Mouse (Mus musculus) megakaryocyte, embryonic 14.5 days (primary cell): ENCODE data around the gene Sel1l3. TPM values are rescaled to one million over a fixed set of nuclear protein-coding genes. Genes with fewer than 3 reads are reported as not detected.

Experiments
- H3K27me3 ChIP-seq: replicated peaks from 2 replicates; pipeline ENCODE3; 2012; ENCODE audit warnings: inconsistent platforms
- H3K36me3 ChIP-seq: replicated peaks from 2 replicates; pipeline ENCODE3; 2012; ENCODE audit warnings: low read length, inconsistent platforms, mixed read lengths
- H3K4me1 ChIP-seq: 2 replicates; pipeline ENCODE4 v1.6.1; 2012; ENCODE audit warnings: inconsistent platforms
- H3K4me3 ChIP-seq: replicated peaks from 2 replicates; pipeline ENCODE3; 2012; ENCODE audit warnings: moderate library complexity, mild to moderate bottlenecking, inconsistent platforms
- H3K9me3 ChIP-seq: 2 replicates; pipeline ENCODE4 v1.6.1; 2012; ENCODE audit warnings: inconsistent platforms
- FLI1 ChIP-seq: IDR thresholded peaks from 2 replicates; pipeline ENCODE4 v1.6.1; 2012; ENCODE audit warnings: low read length, inconsistent platforms, mixed read lengths
- GATA1 ChIP-seq: IDR thresholded peaks from 3 replicates; pipeline ENCODE4 v1.6.1; 2012; ENCODE audit warnings: mixed read lengths, low read length, inconsistent platforms, borderline replicate concordance
- polyA plus RNA-seq: library from polyadenylated mRNA; stranded (reverse); fragments of >175 nt; gene quantifications from 2 replicates; pipeline ENCODE4 v1.2.3, GENCODE M21; 2012; ENCODE audit warnings: low replicate concordance; ENCODE audit not compliant: insufficient read depth

Sel1l3 gene
- polyA plus RNA-seq, 1 experiment, result 0.08 TPM

DNA sequence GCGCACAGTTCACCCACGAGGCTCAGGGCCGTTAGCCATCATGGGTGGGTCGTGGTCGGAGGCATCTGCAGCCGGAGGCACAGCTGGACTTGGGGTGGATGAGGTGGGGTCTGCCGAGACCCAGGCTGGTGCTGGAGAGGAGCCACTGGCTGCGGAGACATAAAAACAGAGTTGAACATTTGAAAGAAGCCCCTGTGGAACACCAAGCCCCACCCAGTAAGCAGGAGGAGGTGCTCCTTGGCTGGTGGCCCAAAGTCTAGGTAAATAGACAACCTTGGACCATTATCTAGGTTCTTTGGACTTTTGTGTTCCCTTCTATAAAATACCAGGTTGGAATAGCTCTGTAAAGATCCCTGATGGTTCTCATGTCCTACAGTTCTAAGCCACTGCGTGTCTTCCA, 105.7 kb downstream of the Sel1l3 start:
- H3K36me3 ChIP-seq, result no peaks in the 10 kb centered on the region

DNA sequence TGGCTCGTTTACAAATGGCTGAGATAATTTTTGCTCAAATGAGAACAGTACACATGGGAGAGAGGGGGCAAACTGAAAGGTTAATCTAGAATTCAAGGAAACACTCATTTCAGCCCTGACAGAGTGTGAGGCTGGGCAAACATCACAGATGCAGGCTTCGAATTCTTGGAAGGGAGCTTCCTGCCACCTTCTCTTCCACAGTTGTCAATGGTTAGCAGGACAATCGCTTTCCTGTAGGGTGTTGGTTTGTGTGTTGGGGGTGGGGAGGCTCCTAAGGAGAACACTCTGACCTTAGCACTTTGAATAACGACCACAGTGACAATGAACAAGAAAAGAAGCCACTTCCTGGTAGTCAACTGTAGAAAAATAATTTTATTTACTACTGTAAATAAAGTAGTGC, 107.0 kb downstream of the Sel1l3 start:
- Histone ChIP-seq H3K36me3 (no peaks in the 10 kb centered on the region), H3K4me1 (no peaks in the 10 kb centered on the region), H3K4me3 (no peak overlapping the region), H3K27me3 (no peaks in the 10 kb centered on the region), H3K9me3 (no peaks in the 10 kb centered on the region)
- TF ChIP-seq GATA1 (no peak), FLI1 (no peak)

More for the DNA sequence above, 105.7 kb downstream of the Sel1l3 start:
- Histone ChIP-seq H3K4me1 (no peaks in the 10 kb centered on the region), H3K27me3 (no peaks in the 10 kb centered on the region), H3K9me3 (peaks cover 7% of the 10 kb centered on the region), H3K4me3 (no peak overlapping the region)
- TF ChIP-seq GATA1 (no peak), FLI1 (no peak)

DNA sequence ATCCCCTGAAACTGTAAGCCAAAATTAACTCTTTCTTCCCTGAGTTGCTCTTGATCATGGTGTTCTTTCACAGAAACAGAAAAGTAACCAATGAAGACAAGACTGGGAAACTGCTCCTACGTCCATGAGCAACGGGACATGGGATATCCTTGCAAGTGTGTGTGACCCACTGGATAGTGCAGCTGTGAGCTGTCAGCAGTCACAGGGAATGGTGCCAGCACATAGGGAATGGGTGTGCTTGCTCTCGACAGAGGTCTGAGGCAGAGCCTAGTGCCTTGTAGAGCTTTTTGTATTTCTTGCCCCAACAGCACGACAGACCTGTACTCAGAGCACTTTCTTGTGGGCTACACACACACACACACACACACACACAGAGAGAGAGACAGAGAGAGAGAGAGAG, 107.6 kb downstream of the Sel1l3 start:
- TF ChIP-seq GATA1, result no peak
- TF ChIP-seq FLI1, result no peak
- Histone ChIP-seq H3K9me3 (no peaks in the 10 kb centered on the region), H3K27me3 (no peaks in the 10 kb centered on the region)

DNA sequence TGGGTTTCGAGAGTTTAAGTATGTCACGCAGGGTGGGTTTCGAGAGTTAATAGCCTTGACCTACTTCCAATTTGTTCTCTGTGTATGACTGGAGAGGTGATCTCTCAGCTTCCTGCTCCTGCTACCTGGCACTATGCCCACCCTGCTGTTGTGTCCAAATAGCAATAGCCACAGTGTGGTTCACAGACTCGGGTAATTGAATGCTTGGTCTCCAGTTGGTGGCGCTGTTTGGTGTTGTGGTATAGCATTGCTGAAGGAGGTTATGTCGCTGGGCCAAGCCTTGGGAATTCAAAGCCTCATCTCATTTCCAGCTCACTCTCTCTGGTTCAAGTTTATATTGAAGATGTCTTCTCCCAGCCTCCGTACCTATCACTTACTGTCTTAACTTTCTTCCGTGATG, 108.0 kb downstream of the Sel1l3 start:
- Histone ChIP-seq H3K4me3 (no peak overlapping the region), H3K9me3 (no peaks in the 10 kb centered on the region), H3K27me3 (no peaks in the 10 kb centered on the region), H3K36me3 (no peaks in the 10 kb centered on the region), H3K4me1 (no peaks in the 10 kb centered on the region)
- no peak for TF ChIP-seq FLI1
- TF ChIP-seq GATA1, result no peak

More for the DNA sequence above, 107.6 kb downstream of the Sel1l3 start:
- Histone ChIP-seq H3K4me3 (no peak overlapping the region), H3K36me3 (no peaks in the 10 kb centered on the region), H3K4me1 (no peaks in the 10 kb centered on the region)

DNA sequence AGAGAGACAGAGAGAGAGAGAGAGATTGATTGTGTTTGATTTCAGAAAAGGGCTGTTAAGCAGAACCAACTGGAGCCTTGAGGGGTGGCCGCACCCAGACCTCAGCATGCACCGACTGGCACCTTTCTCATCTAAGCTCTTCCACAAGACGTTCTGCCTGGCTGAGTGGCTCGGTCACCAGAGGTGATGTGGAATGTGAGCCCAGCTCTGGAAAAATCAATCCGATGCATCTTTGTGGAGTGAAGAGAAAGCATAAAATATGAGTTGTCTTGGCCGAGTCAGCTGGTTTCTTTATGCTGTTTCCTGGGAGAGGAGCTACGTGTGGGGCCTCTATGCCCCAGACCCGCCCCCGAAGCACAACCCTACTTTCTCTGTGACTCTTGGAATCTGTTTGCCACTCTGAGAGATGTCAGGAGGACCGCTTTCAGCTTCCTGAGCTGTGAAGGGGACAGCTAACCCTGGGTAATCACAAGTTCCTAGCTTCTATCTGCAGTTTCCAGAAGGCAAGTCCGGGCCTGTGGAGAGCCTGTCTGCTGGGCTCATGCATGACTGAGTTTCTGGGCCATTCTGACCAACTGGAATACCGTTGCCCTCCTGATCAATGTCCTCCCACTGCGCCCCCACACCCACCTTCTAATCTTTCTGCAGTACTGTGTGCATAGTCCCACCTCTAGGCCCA, 109.4 kb downstream of the Sel1l3 start:
- H3K27me3 ChIP-seq, result no peaks in the 10 kb centered on the region
- H3K4me3 ChIP-seq, result no peak overlapping the region
- H3K9me3 ChIP-seq, result no peaks in the 10 kb centered on the region
- TF ChIP-seq FLI1 (no peak), GATA1 (no peak)
- no peaks in the 10 kb centered on the region for H3K36me3 ChIP-seq
- H3K4me1 ChIP-seq, result no peaks in the 10 kb centered on the region

DNA sequence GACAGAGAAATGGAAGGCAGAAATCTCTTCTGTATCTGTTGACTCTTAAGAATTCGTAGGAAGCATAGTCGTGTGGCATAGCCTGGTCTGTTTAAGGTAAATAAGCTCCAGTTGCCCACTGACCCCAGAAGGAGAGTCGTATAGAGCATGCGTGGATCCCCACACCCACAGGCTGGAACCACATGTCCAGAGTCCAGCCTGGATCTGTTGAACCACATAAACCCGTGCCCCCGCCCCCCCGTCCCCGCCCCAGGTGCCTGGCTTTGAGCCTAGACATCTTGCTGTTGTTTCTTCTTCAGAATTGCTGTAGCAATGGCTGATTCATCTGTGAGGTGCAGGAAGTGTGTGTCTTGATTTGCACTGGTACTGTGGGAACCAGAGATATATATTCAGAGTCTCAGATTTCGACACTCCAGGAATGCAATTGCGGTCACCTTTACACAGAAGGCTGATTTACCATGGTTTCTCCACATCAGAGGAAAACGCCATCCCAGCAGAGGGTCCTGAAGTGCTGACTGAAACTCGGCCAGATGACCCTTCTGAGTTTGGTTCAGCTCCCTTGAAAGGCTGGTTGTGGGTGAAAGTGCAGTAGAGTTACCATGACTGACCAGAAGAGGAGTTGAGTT, 111.8 kb downstream of the Sel1l3 start:
- H3K9me3 ChIP-seq, result no peaks in the 10 kb centered on the region
- H3K4me3 ChIP-seq, result no peak overlapping the region
- H3K4me1 ChIP-seq, result no peaks in the 10 kb centered on the region
- H3K36me3 ChIP-seq, result no peaks in the 10 kb centered on the region
- no peak for TF ChIP-seq GATA1
- TF ChIP-seq FLI1, result no peak
- no peaks in the 10 kb centered on the region for H3K27me3 ChIP-seq

DNA sequence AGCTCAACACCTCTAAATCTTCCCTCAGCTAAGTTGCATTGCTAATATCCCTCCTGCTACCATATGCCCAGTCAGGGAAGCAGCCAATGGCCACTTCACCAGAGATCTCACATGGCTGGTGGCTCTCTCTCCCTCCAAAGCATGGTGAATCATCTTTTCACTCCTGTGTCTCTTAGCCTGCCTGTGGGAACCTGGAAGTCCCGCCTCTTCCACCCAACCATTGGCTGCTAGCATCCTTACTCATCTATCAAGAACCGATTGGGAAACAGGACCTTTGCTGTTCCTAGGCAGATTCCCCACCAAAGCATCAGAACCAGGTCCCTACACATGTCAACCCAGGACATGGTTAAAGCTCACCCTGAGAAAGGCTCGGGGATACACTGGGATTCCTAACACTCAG, 122.4 kb downstream of the Sel1l3 start:
- TF ChIP-seq GATA1, result no peak
- TF ChIP-seq FLI1, result no peak
- no peak overlapping the region for H3K4me3 ChIP-seq
- H3K4me1 ChIP-seq, result no peaks in the 10 kb centered on the region
- H3K36me3 ChIP-seq, result no peaks in the 10 kb centered on the region
- no peaks in the 10 kb centered on the region for H3K27me3 ChIP-seq
- no peaks in the 10 kb centered on the region for H3K9me3 ChIP-seq

DNA sequence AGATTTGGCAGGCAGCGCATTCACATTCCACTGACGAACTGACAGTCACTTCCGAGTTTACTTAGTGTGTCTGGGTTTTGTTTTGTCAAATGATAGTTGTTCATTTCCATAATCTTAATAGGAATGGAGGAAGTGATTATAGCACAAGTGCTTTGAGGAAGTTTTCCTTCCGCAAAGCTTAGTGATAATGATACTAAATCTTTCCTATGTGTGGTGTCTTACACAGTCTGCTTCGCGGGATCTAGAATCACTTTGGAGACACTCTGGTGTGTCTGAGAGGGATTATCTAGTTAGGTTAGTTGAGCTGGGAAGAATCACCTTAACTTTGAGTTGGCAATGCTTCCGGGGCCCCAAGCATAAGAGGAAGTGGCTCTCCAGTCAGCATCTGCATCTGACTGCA, 126.3 kb downstream of the Sel1l3 start:
- H3K9me3 ChIP-seq, result 0 out of 2 replicates have a peak, but pooled peaks cover 4% of the 10 kb centered on the region
- no peaks in the 10 kb centered on the region for H3K27me3 ChIP-seq
- TF ChIP-seq GATA1 (no peak), FLI1 (no peak)
- no peak overlapping the region for H3K4me3 ChIP-seq
- no peaks in the 10 kb centered on the region for H3K36me3 ChIP-seq
- H3K4me1 ChIP-seq, result no peaks in the 10 kb centered on the region

DNA sequence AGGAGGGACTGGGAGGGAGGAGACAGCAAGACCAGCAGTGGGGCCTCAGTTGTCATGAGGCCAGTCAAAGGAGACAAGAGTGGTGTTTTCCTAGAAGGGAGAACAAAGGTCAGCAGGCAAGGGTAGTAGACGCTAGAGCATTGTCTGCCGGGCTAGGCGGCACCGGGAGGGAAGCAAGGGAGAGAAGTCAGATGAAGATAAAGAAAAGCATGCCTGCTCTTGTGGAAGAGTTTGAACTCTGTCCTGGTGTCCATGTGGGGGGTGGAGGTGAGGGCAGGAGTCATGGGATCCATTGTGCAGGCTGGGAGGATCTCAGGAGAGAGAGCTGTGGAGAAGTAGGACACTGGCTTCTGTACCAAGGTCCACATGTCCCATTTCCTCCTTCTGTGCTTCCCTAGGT, 135.3 kb downstream of the Sel1l3 start:
- Histone ChIP-seq H3K4me3 (no peak overlapping the region), H3K36me3 (no peaks in the 10 kb centered on the region), H3K27me3 (no peaks in the 10 kb centered on the region), H3K4me1 (no peaks in the 10 kb centered on the region), H3K9me3 (no peaks in the 10 kb centered on the region)
- TF ChIP-seq FLI1 (no peak), GATA1 (no peak)

DNA sequence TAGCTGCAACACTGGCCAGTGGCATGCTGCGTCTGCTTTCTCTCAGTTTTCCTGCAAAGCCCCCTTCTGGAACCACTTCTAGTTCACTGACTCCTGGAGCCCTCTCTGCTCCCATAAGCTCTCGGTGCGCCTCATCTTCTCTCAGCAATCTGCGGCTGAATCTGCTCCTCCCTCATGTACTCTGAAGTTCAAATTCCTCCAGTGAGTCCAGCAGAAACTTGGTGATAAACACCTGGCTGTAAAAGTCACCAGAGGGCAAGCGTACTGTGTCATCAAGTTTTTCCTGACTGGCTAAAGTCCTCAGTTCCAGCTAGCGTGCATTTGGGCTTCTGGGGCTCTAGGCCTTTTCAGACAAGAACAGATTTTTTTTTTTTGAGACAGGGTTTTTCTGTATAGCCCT, 139.2 kb downstream of the Sel1l3 start:
- Histone ChIP-seq H3K36me3 (no peaks in the 10 kb centered on the region), H3K4me3 (no peak overlapping the region), H3K27me3 (no peaks in the 10 kb centered on the region), H3K4me1 (no peaks in the 10 kb centered on the region), H3K9me3 (no peaks in the 10 kb centered on the region)
- TF ChIP-seq GATA1, result no peak
- no peak for TF ChIP-seq FLI1

DNA sequence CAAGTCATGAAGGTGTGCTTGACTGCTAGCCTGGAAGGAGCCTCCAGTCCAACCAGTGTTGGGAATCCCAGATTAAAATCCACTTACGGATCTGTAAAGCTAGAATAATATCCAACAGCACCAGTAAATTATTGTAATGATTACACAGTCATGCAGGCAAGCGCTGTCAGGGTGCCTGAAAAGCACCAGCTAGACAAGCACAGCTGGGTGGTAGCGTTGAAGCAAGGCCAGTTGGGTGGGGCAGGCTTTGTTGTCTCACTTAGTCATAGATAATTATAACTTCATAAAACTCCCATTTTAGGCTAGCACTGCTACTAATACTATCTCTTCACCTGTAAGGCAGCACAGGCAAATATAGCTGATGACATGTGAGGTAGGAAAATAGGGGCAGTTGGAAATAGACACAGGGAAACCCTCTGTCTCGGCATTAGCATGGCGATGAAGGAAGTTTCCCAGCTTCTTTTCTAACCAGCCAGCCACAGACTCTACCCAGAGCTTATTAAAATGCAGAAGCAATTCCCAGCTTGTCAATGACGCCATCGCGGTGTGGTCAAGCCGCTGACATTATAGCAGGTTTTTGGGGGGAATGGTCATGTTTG, 152.1 kb downstream of the Sel1l3 start:
- Histone ChIP-seq H3K27me3 (no peaks in the 10 kb centered on the region), H3K4me3 (no peak overlapping the region), H3K9me3 (no peaks in the 10 kb centered on the region), H3K4me1 (no peaks in the 10 kb centered on the region), H3K36me3 (no peaks in the 10 kb centered on the region)
- TF ChIP-seq FLI1 (no peak), GATA1 (no peak)

Other genes starting within 250 kb of the Sel1l3 start
- gene Slc34a2, start 175.8 kb downstream of the Sel1l3 start, polyA plus RNA-seq, result not detected in 2 replicates
- gene Smim20, start 53.2 kb upstream of the Sel1l3 start, polyA plus RNA-seq, result 34.9 and 143 TPM in 2 replicates